Mouse (Mus musculus) CH12.LX (cell line): ENCODE results near the gene Pgd. TPM values are rescaled to one million over a fixed set of nuclear protein-coding genes. Genes with fewer than 3 reads are reported as not detected.

Experiments
- DNase-seq: peaks from one replicate; pipeline ENCODE4 v3.0.0-alpha.2; 2013; ENCODE audit errors: extremely low read depth
- H3K27ac ChIP-seq: 2 replicates; pipeline ENCODE4 v1.5.1; 2012; ENCODE audit warnings: low read depth, mild to moderate bottlenecking, control low read depth, moderate library complexity; ENCODE audit not compliant: insufficient read depth
- H3K27me3 ChIP-seq: replicated peaks from 2 replicates; pipeline ENCODE3; 2012; ENCODE audit warnings: inconsistent platforms
- H3K36me3 ChIP-seq, 2 experiments: replicated peaks in 1 of 2; 2 replicates each; pipeline versions ENCODE3 to v1.6.1; 2012; ENCODE audit warnings: inconsistent platforms in 1 of 2, low read length in 1 of 2, mild to moderate bottlenecking in 1 of 2, mixed read lengths in 1 of 2, moderate library complexity in 1 of 2; ENCODE audit not compliant: control insufficient read depth in 1 of 2, insufficient read depth in 1 of 2
- H3K4me1 ChIP-seq, 2 experiments: 2 replicates each; pipeline ENCODE4 v1.6.1; 2012; ENCODE audit warnings: inconsistent platforms in 1 of 2, moderate library complexity in 1 of 2; ENCODE audit not compliant: insufficient read depth in 2 of 2, control insufficient read depth in 1 of 2
- H3K4me2 ChIP-seq: 2 replicates; pipeline ENCODE4 v1.6.1; 2012; ENCODE audit warnings: low read depth, mild to moderate bottlenecking, control low read depth; ENCODE audit not compliant: poor library complexity, insufficient read depth, severe bottlenecking
- H3K4me3 ChIP-seq, 3 experiments: fragments of 150-350 bp in 1 of 3; sonication (generic) in 1 of 3; replicated peaks in 1 of 3; 2 replicates each; pipeline versions ENCODE3 to v1.5.1; 2011 to 2012; ENCODE audit warnings: low read depth in 2 of 3, low read length in 2 of 3, mild to moderate bottlenecking in 2 of 3, moderate library complexity in 2 of 3, control low read depth in 1 of 3, improper control_type of control experiment in 1 of 3, inconsistent platforms in 1 of 3, mixed read lengths in 1 of 3; ENCODE audit not compliant: poor library complexity in 1 of 3
- H3K79me2 ChIP-seq: replicated peaks from 2 replicates; pipeline ENCODE4 v1.6.1; 2012; ENCODE audit warnings: mild to moderate bottlenecking, moderate library complexity; ENCODE audit not compliant: control insufficient read depth, poor library complexity, insufficient read depth, severe bottlenecking; ENCODE audit errors: extremely low read depth
- H3K9ac ChIP-seq: 2 replicates; pipeline ENCODE4 v1.6.1; 2012; ENCODE audit warnings: low read depth, mild to moderate bottlenecking, control low read depth, moderate library complexity; ENCODE audit not compliant: insufficient read depth
- H3K9me3 ChIP-seq: replicated peaks from 2 replicates; pipeline ENCODE3; 2012; ENCODE audit warnings: low read length, inconsistent platforms, mixed read lengths
- CHD2 ChIP-seq: IDR thresholded peaks from 2 replicates; pipeline ENCODE4 v1.6.1; 2011; ENCODE audit warnings: low read length, improper control_type of control experiment
- CTCF ChIP-seq, 2 experiments: IDR thresholded peaks in 1 of 2; conservative IDR thresholded peaks in 1 of 2; 2 replicates each; pipeline ENCODE4 v1.5.1; 2011 to 2012; ENCODE audit warnings: low read depth in 2 of 2, low read length in 2 of 2, improper control_type of control experiment in 1 of 2, inconsistent platforms in 1 of 2, mild to moderate bottlenecking in 1 of 2, moderate library complexity in 1 of 2
- E2F4 ChIP-seq: IDR thresholded peaks from 2 replicates; pipeline ENCODE4 v1.6.1; 2011; ENCODE audit warnings: low read depth, low read length, improper control_type of control experiment; ENCODE audit not compliant: insufficient replicate concordance
- ETS1 ChIP-seq: conservative IDR thresholded peaks from 2 replicates; pipeline ENCODE4 v1.6.1; 2012; ENCODE audit warnings: low read depth, mild to moderate bottlenecking, inconsistent platforms, low read length, improper control_type of control experiment, moderate library complexity
- JUN ChIP-seq: IDR thresholded peaks from 2 replicates; pipeline ENCODE4 v1.6.1; 2011; ENCODE audit warnings: low read depth, mild to moderate bottlenecking, low read length, improper control_type of control experiment, moderate library complexity; ENCODE audit not compliant: insufficient read depth
- KAT2A ChIP-seq: IDR thresholded peaks from 2 replicates; pipeline ENCODE4 v1.6.1; 2012; ENCODE audit warnings: low read length, improper control_type of control experiment, inconsistent platforms; ENCODE audit not compliant: insufficient replicate concordance
- MAZ ChIP-seq: IDR thresholded peaks from 2 replicates; pipeline ENCODE4 v1.6.1; 2012; ENCODE audit warnings: low read depth, mild to moderate bottlenecking, inconsistent platforms, low read length, improper control_type of control experiment, moderate library complexity
- MYC ChIP-seq: IDR thresholded peaks from 2 replicates; pipeline ENCODE4 v1.6.1; 2011; ENCODE audit warnings: low read depth, mild to moderate bottlenecking, improper control_type of control experiment, low read length
- NRF1 ChIP-seq: IDR thresholded peaks from 2 replicates; pipeline ENCODE4 v1.6.1; 2014; ENCODE audit warnings: low read depth, mild to moderate bottlenecking, inconsistent platforms, low read length, improper control_type of control experiment, moderate library complexity
- POLR2A ChIP-seq: IDR thresholded peaks from 2 replicates; pipeline ENCODE4 v1.6.1; 2011; ENCODE audit warnings: low read depth, mild to moderate bottlenecking, improper control_type of control experiment, low read length
- RCOR1 ChIP-seq: conservative IDR thresholded peaks from 2 replicates; pipeline ENCODE4 v1.6.1; 2012; ENCODE audit warnings: low read depth, mild to moderate bottlenecking, inconsistent platforms, low read length, improper control_type of control experiment
- SMC3 ChIP-seq: IDR thresholded peaks from 2 replicates; pipeline ENCODE4 v1.6.1; 2011; ENCODE audit warnings: low read depth, low read length, improper control_type of control experiment
- TBP ChIP-seq: conservative IDR thresholded peaks from 2 replicates; pipeline ENCODE4 v1.6.1; 2011; ENCODE audit warnings: low read depth, low read length, improper control_type of control experiment
- UBTF ChIP-seq: IDR thresholded peaks from 2 replicates; pipeline ENCODE4 v1.6.1; 2012; ENCODE audit warnings: low read depth, mild to moderate bottlenecking, inconsistent platforms, low read length, improper control_type of control experiment, moderate library complexity
- USF2 ChIP-seq: conservative IDR thresholded peaks from 2 replicates; pipeline ENCODE4 v1.6.1; 2011; ENCODE audit warnings: low read depth, low read length, improper control_type of control experiment
- ZC3H11A ChIP-seq: IDR thresholded peaks from 2 replicates; pipeline ENCODE4 v1.6.1; 2012; ENCODE audit warnings: low read depth, mild to moderate bottlenecking, inconsistent platforms, low read length, improper control_type of control experiment
- ZKSCAN1 ChIP-seq: IDR thresholded peaks from 2 replicates; pipeline ENCODE4 v1.6.1; 2012; ENCODE audit warnings: low read depth, inconsistent platforms, low read length, improper control_type of control experiment, borderline replicate concordance
- ZMIZ1 ChIP-seq: IDR thresholded peaks from 2 replicates; pipeline ENCODE4 v1.6.1; 2012; ENCODE audit warnings: low read depth, mild to moderate bottlenecking, inconsistent platforms, low read length, improper control_type of control experiment
- ZNF384 ChIP-seq: IDR thresholded peaks from 2 replicates; pipeline ENCODE4 v1.6.1; 2012; ENCODE audit warnings: low read depth, low read length, improper control_type of control experiment, inconsistent platforms
- dilution Hi-C: fragments of 300-500 bp; cut with MboI; formaldehyde crosslinking; loops from 2 replicates; pipeline ENCODE4 v1.14.3; 2020; ENCODE audit warnings: low sequenced_read_pairs; ENCODE audit not compliant: extremely low pct_unique_long_range_greater_than_20kb, extremely low pct_ligation_motif_present
- in situ Hi-C: fragments of 300-500 bp; cut with MboI; formaldehyde crosslinking; loops from 3 replicates; pipeline ENCODE4 v1.14.3; 2019; ENCODE audit warnings: low sequenced_read_pairs, low pct_ligation_motif_present, low pct_unique_long_range_greater_than_20kb, mixed read lengths
- polyA plus RNA-seq: library from polyadenylated mRNA; unstranded; fragments of >175 nt; gene quantifications from 2 replicates; pipeline ENCODE4 v1.2.1, GENCODE M21; 2012; ENCODE audit warnings: low read depth; ENCODE audit not compliant: insufficient read length
- total RNA-seq, 2 experiments: library from RNA; depleted of rRNA; stranded (reverse); fragments of 300-350 nt in 1 of 2; fragments of >200 nt in 1 of 2; gene quantifications; 2 replicates each; pipeline ENCODE4 v1.2.3; 2012 to 2014

Gene Pgd
- total and polyA plus RNA-seq, 3 experiments: 50.1 to 251 (median 51.6) TPM

- H3K36me3 ChIP-seq: peaks cover 92 to 99% of the 10 kb centered on the region in 2 experiments
- dilution Hi-C loops (no loop called here), in situ Hi-C loops (loop anchor here (25.0 kb wide), 1 partner anchor 557 kb away; the partner anchor contains the start of gene Pik3cd)
- H3K9ac ChIP-seq: no peak overlapping the region
- TF ChIP-seq ZMIZ1 (no peak), CTCF (conservative IDR thresholded peaks at IDR 0.05 in 1 of 2, IDR thresholded peaks at IDR 0.05 in 1 of 2; ENCODE audit: low read depth in 2 of 2, low read length in 2 of 2) (0 out of 4 replicates have a peak, but pooled peaks of 1 of the 2 experiments have one; percentile 6)
- no peak overlapping the region for H3K4me2 ChIP-seq
- no peaks in the 10 kb centered on the region for H3K79me2 ChIP-seq
- H3K9me3 ChIP-seq: peaks cover 5% of the 10 kb centered on the region
- H3K27ac ChIP-seq: no peak overlapping the region
- peaks cover 0 to 4% of the 10 kb centered on the region in 2 experiments; a peak in 1 of 4 replicates for H3K4me1 ChIP-seq
- DNase-seq: no peak
- no peaks in the 10 kb centered on the region for H3K27me3 ChIP-seq
- no peak overlapping the region for H3K4me3 ChIP-seq
Measured at GRCm38 (mm10) chr4:149154859-149155258, 11.7 kb downstream of the Pgd start.

GRCm38 (mm10) chr4:149150721-149151120 lies 15.8 kb downstream of the Pgd start:
- TF ChIP-seq ZMIZ1 (no peak), SMC3 (no peak), POLR2A (no peak), CHD2 (no peak), ETS1 (no peak), ZC3H11A (no peak), RCOR1 (no peak), ZNF384 (no peak), KAT2A (no peak), USF2 (no peak), ZKSCAN1 (no peak), NRF1 (no peak), JUN (no peak), TBP (no peak), MYC (no peak), MAZ (no peak), E2F4 (no peak), UBTF (no peak)
- TF ChIP-seq, all 38 proteins: peak for 0
- dilution Hi-C loops: no loop called here

More at GRCm38 (mm10) chr4:149150721-149151120, 15.8 kb downstream of the Pgd start:
- peaks cover 4 to 9% of the 10 kb centered on the region in 2 experiments; a peak in 3 of 4 replicates for H3K4me1 ChIP-seq
- H3K9ac ChIP-seq: no peak overlapping the region
- H3K27ac ChIP-seq: no peak overlapping the region
- no peaks in the 10 kb centered on the region for H3K27me3 ChIP-seq
- in situ Hi-C loops: loop anchor here (25.0 kb wide), 1 partner anchor 562 kb away; the partner anchor contains the start of gene Pik3cd
- peaks cover 60 to 67% of the 10 kb centered on the region in 2 experiments for H3K36me3 ChIP-seq
- no peak for DNase-seq
- peaks cover 3% of the 10 kb centered on the region for H3K9me3 ChIP-seq
- H3K4me3 ChIP-seq: no peak overlapping the region
- no peak overlapping the region for H3K4me2 ChIP-seq
- no peaks in the 10 kb centered on the region for H3K79me2 ChIP-seq
